Mouse (Mus musculus): Measurements from ENCODE around the gene March10.

GRCm38 (mm10) chr11:105468436-105468835 lies 11.9 kb upstream of the March10 start:
- no peak for TF ChIP-seq CTCF (IDR thresholded peaks at IDR 0.05; ENCODE audit: extremely low read depth, insufficient read length, insufficient replicate concordance, low read depth, low read length)
- no peak for TF ChIP-seq POLR2A (IDR thresholded peaks at IDR 0.05; ENCODE audit: low read depth, low read length)

Data from small intestine, adult 2 months (tissue).